Mouse (Mus musculus) embryonic facial prominence, embryonic 12.5 days (tissue): ENCODE data around the gene Dennd1a. TPM values are rescaled to one million over a fixed set of nuclear protein-coding genes. Genes with fewer than 3 reads are reported as not detected.

Experiments used
- ATAC-seq: fragments of 200-750 bp; cut with Nextera tagmentation; 2 replicates; pipeline ENCODE4 v1.8.0; 2017; ENCODE audit not compliant: insufficient number of reproducible peaks, insufficient read depth, low FRiP score, low TSS enrichment
- H3K27ac ChIP-seq: fragments of 300-500 bp; sonication (generic); 2 replicates; pipeline ENCODE4 v1.5.1; 2016; ENCODE audit warnings: mild to moderate bottlenecking
- H3K27me3 ChIP-seq: fragments of 300-500 bp; sonication (generic); 2 replicates; pipeline ENCODE4 v1.6.1; 2016; ENCODE audit warnings: mild to moderate bottlenecking, moderate library complexity
- H3K36me3 ChIP-seq: fragments of 300-500 bp; sonication (generic); 2 replicates; pipeline ENCODE4 v1.6.1; 2016; ENCODE audit warnings: mild to moderate bottlenecking
- H3K4me1 ChIP-seq: fragments of 300-500 bp; sonication (generic); 2 replicates; pipeline ENCODE4 v1.6.1; 2016
- H3K4me2 ChIP-seq: fragments of 300-500 bp; sonication (generic); replicated peaks from 2 replicates; pipeline ENCODE4 v1.6.1; 2016; ENCODE audit warnings: mild to moderate bottlenecking, moderate library complexity
- H3K4me3 ChIP-seq: fragments of 300-500 bp; sonication (generic); 2 replicates; pipeline ENCODE4 v1.5.1; 2016; ENCODE audit warnings: mild to moderate bottlenecking
- H3K9ac ChIP-seq: fragments of 300-500 bp; sonication (generic); 2 replicates; pipeline ENCODE4 v1.6.1; 2016; ENCODE audit warnings: mild to moderate bottlenecking, moderate library complexity
- H3K9me3 ChIP-seq: fragments of 300-500 bp; sonication (generic); 2 replicates; pipeline ENCODE4 v1.6.1; 2016; ENCODE audit warnings: mild to moderate bottlenecking, moderate library complexity
- WGBS: fragments of 180-500 bp; shearing (Covaris S2); methylation state at CpG from one replicate; pipeline ENCODE4 v1.1.7; 2016; 5-methylcytosine and 5-hydroxymethylcytosine counted together
- polyA plus RNA-seq: library from polyadenylated mRNA; unstranded; fragments of >200 nt; fragmentation: Nextera tagmentation; extraction: Ambion mirVana; gene quantifications from 2 replicates; pipeline ENCODE4 v1.2.1, GENCODE M21; 2016

The Dennd1a gene
- polyA plus RNA-seq, 1 experiment from 2014 or later = 21.4 TPM

DNA sequence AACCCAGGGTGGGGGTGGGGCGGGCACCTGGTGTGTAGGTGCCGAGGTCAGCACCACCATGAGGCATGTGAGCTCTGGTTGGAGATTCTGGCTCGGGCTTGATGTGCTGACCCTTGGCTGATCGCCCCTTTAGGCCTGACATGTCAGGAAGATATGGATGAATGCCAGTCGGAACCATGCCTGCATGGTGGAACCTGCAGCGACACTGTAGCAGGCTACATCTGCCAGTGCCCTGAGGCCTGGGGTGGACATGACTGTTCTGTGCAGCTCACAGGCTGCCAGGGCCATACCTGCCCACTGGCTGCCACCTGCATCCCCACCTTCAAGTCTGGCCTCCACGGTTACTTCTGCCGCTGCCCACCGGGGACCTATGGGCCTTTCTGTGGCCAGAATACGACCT lies 497.2 kb downstream of the Dennd1a start:
- 88% methylated on average over 10 of the region's 10 CpGs for whole genome bisulfite sequencing
- ATAC-seq = no peak
- no peak overlapping the region for H3K4me3 ChIP-seq
- H3K36me3 ChIP-seq = no peaks in the 10 kb centered on the region
- no peak overlapping the region for H3K4me2 ChIP-seq
- peaks cover 63% of the 10 kb centered on the region for H3K27me3 ChIP-seq
- no peaks in the 10 kb centered on the region for H3K9me3 ChIP-seq
- no peak overlapping the region for H3K27ac ChIP-seq
- H3K4me1 ChIP-seq = no peaks in the 10 kb centered on the region
- H3K9ac ChIP-seq = no peak overlapping the region

DNA sequence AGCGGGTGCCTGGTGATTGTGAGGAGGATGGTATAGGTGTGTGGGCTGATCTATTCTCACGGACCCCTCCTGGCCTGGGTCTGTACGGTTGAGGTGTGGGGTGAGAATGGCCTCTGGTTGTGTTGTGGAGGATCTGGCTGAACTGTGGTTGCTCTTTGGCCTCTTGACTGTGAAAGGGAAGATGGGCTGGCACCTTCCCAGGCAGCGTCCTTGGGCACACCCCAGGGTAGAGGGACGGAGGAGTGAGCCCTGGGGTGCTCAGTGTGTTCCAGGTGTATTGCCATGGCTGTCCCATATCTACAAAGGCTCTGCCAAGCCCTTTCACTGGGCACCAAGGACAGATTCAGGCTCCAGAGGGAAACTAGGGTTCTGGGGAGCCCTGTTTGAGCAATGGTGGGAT lies 498.2 kb downstream of the Dennd1a start:
- Histone ChIP-seq H3K9me3 (no peaks in the 10 kb centered on the region), H3K4me2 (no peak overlapping the region), H3K9ac (no peak overlapping the region), H3K27me3 (peaks cover 55% of the 10 kb centered on the region), H3K27ac (no peak overlapping the region), H3K4me1 (no peaks in the 10 kb centered on the region), H3K4me3 (no peak overlapping the region), H3K36me3 (no peaks in the 10 kb centered on the region)
- no peak for ATAC-seq
- WGBS = 90% methylated on average over 5 of the region's 5 CpGs

DNA sequence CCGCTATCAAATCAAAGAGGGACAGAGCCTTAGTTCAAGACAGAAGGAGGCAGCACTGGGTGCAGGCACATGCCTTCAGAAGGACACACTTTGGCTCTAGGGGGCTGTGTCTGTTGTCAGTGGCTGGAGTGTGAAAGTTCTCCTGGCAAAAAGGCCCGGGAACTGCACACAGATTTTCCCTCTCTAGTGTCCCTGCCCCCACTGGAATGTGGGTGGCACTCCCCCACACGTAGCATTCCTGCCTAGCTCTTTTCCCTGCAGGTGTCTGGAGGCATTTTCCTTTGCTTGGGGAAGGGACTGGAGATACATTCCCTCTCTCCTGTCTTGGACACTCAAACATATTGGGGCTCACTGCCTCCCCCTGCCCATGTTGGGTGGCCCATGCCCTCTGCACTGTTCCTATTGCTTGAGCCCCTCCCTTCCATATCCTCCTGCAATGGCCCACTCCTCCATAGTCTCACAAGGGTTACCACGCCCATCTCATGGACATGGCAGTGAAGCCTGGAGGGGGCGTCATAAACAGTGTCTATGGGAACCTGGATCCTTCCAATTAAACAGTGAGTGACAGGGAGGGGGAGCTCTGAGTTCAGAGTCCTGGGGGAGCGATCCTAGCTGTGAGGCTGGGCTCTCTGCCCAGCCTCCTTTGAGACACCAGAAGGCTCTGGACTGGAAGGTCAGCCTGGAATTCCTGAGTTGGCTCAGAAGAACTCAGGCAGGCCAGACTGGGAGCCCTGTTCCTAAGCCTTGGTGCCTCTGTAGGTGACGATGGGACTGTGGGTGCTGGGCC lies 498.8 kb downstream of the Dennd1a start:
- Histone ChIP-seq H3K27me3 (peaks cover 49% of the 10 kb centered on the region), H3K9ac (no peak overlapping the region), H3K4me2 (no peak overlapping the region), H3K36me3 (no peaks in the 10 kb centered on the region), H3K9me3 (no peaks in the 10 kb centered on the region), H3K4me1 (no peaks in the 10 kb centered on the region), H3K4me3 (no peak overlapping the region), H3K27ac (no peak overlapping the region)
- 71% methylated on average over 7 of the region's 7 CpGs for WGBS
- ATAC-seq = no peak

DNA sequence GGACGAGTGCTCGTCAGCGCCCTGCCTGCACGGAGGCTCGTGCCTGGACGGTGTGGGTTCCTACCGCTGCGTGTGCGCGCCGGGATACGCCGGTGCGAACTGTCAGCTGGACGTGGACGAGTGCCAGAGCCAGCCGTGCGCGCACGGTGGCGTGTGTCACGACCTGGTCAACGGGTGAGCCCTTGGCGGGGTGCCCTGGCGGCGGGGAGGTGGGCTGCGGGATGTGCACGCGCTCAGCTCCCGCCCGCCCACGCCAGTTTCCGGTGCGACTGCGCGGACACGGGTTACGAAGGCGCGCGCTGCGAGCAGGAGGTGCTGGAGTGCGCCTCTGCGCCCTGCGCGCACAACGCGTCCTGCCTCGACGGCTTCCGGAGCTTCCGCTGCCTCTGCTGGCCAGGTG lies 500.7 kb downstream of the Dennd1a start:
- no peak overlapping the region for H3K9ac ChIP-seq
- peaks cover 30% of the 10 kb centered on the region for H3K27me3 ChIP-seq
- H3K4me1 ChIP-seq = peaks cover 10% of the 10 kb centered on the region
- H3K9me3 ChIP-seq = no peaks in the 10 kb centered on the region
- no peak overlapping the region for H3K27ac ChIP-seq
- ATAC-seq = no peak
- 23% methylated on average over 52 of the region's 52 CpGs for WGBS
- H3K4me2 ChIP-seq = peak overlapping the region; percentile 54
- no peaks in the 10 kb centered on the region for H3K36me3 ChIP-seq
- peak overlapping the region; percentile 33 for H3K4me3 ChIP-seq

DNA sequence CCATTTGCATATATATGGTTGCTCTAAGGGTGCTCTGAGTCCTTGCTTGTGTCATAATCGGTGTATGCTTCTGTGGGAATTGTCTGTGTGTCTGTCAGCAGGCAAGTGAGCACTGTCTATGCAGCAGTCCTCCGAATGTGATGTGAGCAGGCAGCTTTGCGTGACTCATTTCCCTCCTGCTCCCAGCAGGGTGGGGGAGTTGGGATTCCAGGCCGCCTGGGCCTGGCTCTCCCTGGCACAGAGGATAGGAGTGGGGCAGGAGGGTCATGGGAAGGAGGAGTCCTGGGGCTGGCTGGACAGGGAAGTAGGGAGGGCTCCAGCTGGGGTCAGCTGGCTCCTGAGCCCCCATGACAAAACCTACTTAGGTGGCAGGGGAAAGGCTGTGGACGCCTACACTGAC lies 502.7 kb downstream of the Dennd1a start:
- Histone ChIP-seq H3K36me3 (no peaks in the 10 kb centered on the region), H3K27me3 (peaks cover 25% of the 10 kb centered on the region), H3K4me3 (no peak overlapping the region), H3K4me1 (peaks cover 27% of the 10 kb centered on the region), H3K9me3 (no peaks in the 10 kb centered on the region), H3K27ac (no peak overlapping the region), H3K4me2 (no peak overlapping the region), H3K9ac (no peak overlapping the region)
- WGBS = 60% methylated on average over 5 of the region's 5 CpGs
- ATAC-seq = no peak

DNA sequence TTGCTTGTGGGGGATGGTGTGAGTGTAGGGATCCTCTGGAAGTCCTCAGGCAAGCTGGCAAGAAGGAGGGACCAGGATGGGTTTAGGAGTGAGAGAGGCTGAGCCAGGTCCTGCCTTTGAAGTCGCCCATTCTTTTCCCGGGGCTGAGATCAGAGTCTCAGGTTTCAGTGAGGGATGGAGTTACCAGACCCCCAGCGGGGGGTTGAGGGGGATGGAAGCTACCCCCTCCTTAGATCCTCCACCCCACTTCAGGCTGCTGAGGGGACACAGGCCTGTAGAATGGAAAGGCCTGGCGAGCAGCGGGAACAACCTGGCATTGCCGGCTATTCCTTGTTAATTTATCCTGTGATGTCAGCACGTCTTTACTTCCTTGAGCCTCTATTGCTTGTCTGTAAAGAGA lies 505.2 kb downstream of the Dennd1a start:
- H3K4me2 ChIP-seq = no peak overlapping the region; the same call in 1 of the 2 replicates
- WGBS = 6% methylated on average over 7 of the region's 7 CpGs
- H3K4me1 ChIP-seq = peaks cover 40% of the 10 kb centered on the region

DNA sequence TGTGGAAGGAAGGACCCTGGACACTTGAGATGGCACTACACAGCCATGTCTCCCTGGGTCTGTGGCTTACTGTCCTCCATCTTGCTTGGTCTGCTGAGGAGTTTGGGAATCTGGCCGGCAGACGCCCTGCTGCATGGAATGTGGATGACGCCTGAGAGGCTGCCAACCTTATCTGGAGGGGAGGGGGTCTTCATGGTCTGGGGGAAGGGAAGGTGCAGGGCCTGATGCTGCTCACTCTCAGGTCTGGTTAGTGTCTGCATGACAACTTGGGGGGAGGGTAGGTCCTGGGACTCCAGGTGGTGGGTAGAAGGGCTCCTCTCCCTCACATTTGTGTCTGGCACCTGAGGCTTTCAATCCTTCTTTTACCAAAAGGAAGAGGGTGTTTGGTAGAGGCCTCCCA lies 505.8 kb downstream of the Dennd1a start:
- no peaks in the 10 kb centered on the region for H3K36me3 ChIP-seq
- H3K27me3 ChIP-seq = peaks cover 26% of the 10 kb centered on the region
- H3K9me3 ChIP-seq = no peaks in the 10 kb centered on the region
- no peak overlapping the region for H3K4me3 ChIP-seq
- peaks cover 45% of the 10 kb centered on the region for H3K4me1 ChIP-seq
- no peak overlapping the region for H3K9ac ChIP-seq
- H3K27ac ChIP-seq = no peak overlapping the region
- 22% methylated on average over 3 of the region's 3 CpGs for WGBS
- no peak overlapping the region for H3K4me2 ChIP-seq
- ATAC-seq = no peak

More for the DNA sequence above, 505.2 kb downstream of the Dennd1a start:
- no peaks in the 10 kb centered on the region for H3K36me3 ChIP-seq
- no peak overlapping the region for H3K27ac ChIP-seq
- H3K9me3 ChIP-seq = no peaks in the 10 kb centered on the region
- peaks cover 29% of the 10 kb centered on the region for H3K27me3 ChIP-seq
- no peak overlapping the region for H3K4me3 ChIP-seq
- H3K9ac ChIP-seq = no peak overlapping the region
- no peak for ATAC-seq

DNA sequence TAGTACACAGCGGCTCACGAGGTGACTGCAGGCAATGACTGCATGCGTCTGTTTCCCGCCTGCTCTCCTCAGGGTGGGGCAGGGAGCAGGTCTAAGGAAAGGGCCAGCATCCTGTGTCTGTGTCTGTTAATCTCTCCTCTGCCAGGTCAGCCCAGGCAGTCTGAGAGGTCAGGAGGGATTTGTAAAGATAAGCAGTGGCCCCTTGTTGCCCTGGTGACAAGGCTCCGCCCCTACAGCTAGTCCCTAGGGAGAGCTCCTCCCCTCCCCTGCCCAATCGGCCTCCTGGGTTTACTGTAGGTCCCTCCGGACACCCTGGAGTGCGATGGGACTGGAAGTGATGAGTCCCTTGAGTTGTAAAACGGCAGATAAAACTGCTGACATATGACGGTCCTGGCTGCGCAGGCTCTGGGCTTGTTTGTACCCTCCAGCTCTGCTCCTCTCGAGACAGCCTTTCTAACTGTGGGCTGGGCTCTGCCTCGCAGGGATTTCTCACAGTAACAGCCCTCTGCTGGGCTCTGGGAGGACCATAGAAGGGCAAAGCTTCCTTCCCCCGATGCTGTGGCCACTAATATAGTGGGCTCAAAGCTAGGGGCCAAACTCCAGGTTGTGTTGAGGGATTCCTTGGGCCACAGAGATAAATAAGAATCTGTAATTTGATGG lies 506.8 kb downstream of the Dennd1a start:
- no peak overlapping the region for H3K27ac ChIP-seq
- 4% methylated on average over 14 of the region's 14 CpGs for WGBS
- H3K4me1 ChIP-seq = peaks cover 53% of the 10 kb centered on the region
- no peak for ATAC-seq
- no peak overlapping the region for H3K9ac ChIP-seq
- H3K9me3 ChIP-seq = no peaks in the 10 kb centered on the region
- H3K4me2 ChIP-seq = peak overlapping the region; percentile 39
- peaks cover 23% of the 10 kb centered on the region for H3K27me3 ChIP-seq
- H3K36me3 ChIP-seq = no peaks in the 10 kb centered on the region
- H3K4me3 ChIP-seq = peak overlapping the region; percentile 12; the same call in 1 of the 2 replicates

DNA sequence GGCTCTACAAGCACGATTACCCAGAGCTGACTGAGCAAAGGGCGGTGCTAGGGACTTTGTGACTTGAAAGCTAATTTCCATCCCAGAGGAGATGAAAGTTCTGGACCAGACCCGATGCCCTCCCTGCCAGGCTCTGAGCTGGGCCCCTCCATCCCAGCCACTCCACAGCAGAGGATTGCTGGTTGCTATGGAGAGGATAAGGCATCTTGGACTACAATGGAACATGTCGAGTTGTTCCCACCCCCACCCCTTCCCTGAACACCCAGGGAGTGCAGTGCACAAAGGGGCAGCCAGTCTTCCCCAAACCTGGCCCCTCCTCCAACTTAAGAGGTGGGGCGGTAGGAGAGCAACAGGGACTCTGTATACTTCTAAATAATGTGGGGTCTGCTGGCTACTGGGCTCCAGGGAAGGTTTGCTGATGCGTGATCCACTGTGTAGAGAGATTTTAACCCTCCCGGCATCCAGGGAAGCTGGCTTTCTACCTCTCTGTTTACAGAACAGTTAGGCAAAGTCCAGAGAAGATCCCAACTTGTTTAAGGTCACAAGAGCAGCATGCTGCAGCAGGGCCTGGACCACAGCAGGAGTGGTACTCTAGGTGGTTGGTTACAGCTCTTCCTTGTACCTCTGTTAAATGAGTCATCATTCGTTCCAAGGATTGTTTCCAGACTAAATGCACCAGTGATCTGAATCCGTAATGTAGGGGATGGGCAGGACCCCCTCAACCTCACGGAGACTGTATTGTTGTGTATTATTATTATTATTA lies 509.1 kb downstream of the Dennd1a start:
- H3K4me2 ChIP-seq = peak overlapping the region; percentile 48; the same call in 1 of the 2 replicates
- H3K9ac ChIP-seq = no peak overlapping the region
- 29% methylated on average over 10 of the region's 10 CpGs for WGBS
- no peak overlapping the region for H3K4me3 ChIP-seq
- no peaks in the 10 kb centered on the region for H3K9me3 ChIP-seq
- no peak overlapping the region for H3K27ac ChIP-seq
- peaks cover 53% of the 10 kb centered on the region for H3K4me1 ChIP-seq
- no peaks in the 10 kb centered on the region for H3K36me3 ChIP-seq
- ATAC-seq = no peak
- H3K27me3 ChIP-seq = peaks cover 23% of the 10 kb centered on the region

DNA sequence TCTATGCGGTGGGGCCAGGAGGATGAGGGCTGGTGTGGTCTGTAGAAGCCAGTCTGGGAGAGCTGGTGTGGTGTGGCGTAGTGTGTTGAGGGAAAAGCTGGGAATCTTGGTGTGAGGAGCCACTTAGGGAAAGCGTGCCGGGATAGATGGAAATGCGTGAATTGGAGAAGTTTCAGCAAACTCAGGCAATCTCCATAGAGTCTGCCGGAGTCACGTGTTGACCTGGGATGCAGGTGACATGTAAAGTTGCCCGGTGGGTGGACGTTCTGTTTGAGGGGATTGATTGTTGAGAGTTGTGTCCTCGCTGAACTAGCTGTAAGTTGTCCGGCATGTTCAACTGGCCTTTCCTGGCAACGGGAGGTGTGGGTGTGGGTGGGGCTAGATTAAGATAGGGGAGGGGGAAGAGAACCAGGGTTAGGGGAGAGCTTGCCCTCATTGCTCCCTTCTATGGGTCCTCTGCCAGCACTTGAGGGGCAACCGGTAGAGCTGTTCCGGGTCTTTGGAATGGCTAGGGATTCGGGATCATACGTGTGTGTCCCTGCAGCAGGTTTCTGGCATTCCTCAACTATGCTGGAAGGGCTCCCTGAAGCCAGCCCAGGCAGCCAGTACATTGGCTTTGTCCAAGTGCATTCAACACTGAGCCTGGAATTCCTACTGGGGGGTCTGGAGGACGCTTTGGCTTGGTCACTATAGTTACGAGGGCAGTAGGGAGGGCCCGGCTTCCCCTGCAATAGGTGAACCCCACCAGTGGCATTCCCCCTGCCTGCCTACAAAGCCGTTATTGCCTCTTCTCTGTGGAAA lies 510.4 kb downstream of the Dennd1a start:
- no peak overlapping the region for H3K27ac ChIP-seq
- ATAC-seq = no peak
- H3K4me1 ChIP-seq = peaks cover 46% of the 10 kb centered on the region

DNA sequence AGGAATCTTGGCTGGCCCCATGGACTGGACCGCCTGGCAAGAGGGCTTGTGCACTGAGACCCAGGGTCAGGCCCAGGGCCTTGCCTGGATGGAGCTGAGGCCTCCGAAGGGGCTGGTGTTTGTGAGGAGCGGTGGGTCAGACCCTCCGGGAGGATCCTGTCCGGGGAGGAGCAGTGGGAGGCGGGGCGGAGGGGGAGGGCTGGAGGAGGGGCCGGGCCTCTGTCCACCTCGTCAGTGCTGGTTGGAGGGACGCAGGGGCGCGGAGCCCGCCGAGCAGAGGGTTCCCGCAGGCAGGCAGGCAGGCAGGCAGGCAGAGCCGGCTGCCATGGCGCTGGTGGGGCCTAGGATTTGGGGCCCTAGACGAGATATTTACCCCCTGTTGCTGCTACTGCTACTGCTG lies 511.2 kb downstream of the Dennd1a start, which contains the start of gene Crb2:
TSS of gene Crb2 (plus strand) at position 234 of the 400 bp plus-strand sequence.
- 5% methylated on average over 16 of the region's 18 CpGs for WGBS
- Histone ChIP-seq H3K4me2 (peak within 1 kb of the TSS; percentile 48), H3K9me3 (no peaks in the 10 kb centered on the region), H3K27ac (no peak within 1 kb of the TSS), H3K4me3 (peak within 1 kb of the TSS; percentile 29), H3K9ac (peak within 1 kb of the TSS; percentile 48), H3K36me3 (no peaks in the 10 kb centered on the region), H3K27me3 (peaks cover 23% of the 10 kb centered on the region), H3K4me1 (peaks cover 39% of the 10 kb centered on the region)
- ATAC-seq = peak; percentile 10; the same call in 1 of the 2 replicates

More for the DNA sequence above, 510.4 kb downstream of the Dennd1a start:
- no peaks in the 10 kb centered on the region for H3K36me3 ChIP-seq
- H3K9ac ChIP-seq = peak overlapping the region; percentile 48
- peak overlapping the region; percentile 48 for H3K4me2 ChIP-seq
- H3K27me3 ChIP-seq = peaks cover 23% of the 10 kb centered on the region
- H3K9me3 ChIP-seq = no peaks in the 10 kb centered on the region
- H3K4me3 ChIP-seq = peak overlapping the region; percentile 29
- WGBS = 13% methylated on average over 20 of the region's 20 CpGs
